In the genomic region with DNA sequence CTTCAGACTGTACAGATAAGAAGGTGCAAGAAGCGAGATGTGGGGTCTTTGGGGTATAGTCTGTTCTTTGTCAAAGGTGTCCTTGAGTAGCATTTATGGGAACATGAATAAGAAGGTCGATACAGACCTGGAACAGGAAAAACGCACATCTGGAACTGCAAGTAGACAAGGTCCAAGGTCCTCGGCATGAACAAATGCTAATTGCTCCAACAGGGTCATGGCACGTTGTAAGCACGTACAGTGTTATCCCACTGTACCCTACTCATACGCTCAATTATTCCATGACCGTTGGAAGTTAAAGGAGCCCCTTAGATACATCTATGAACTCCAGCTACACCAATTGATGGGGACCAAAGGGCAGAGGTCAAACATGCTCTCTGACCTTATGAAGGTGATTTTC, we compare ENCODE assay signal across 27 mouse cellular contexts.
DNase-seq lines count a peak whose midpoint lies in the region; ATAC-seq and TF ChIP-seq lines count a peak whose summit lies in the region.
"Had no signal": no experiment of that assay in that cellular context is flagged by ENCODE, and none has a peak within 500 bp of the region (broad histone marks: within the 10 kb centered on the region; RNA-seq: fewer than 3 reads in every experiment).

No protein-coding gene starts in this region.

- no peak for DNase-seq in liver, embryonic 13.5 days
- DNase-seq in kidney, adult 18-20 months, result no peak
- DNase-seq: adrenal gland, adult 8-10 months; adrenal gland, postnatal 14 days; B cell, adult 2 months; cerebellum, adult 11 months; cerebellum, adult 18-20 months; cerebellum, adult 8-10 months; cerebellum, adult 9-11 months; cerebellum, postnatal 14 days; cerebellum, postnatal 36 days; embryo, embryonic 11 days had no signal

- peak; percentile 77 for ATAC-seq in intestine, embryonic 15.5 days
- no peak for ATAC-seq in intestine, postnatal 0 days
- no peak for ATAC-seq in liver, embryonic 13.5 days (ENCODE audit: low read depth)
- no peak for ATAC-seq in liver, embryonic 12.5 days
- ATAC-seq in intestine, embryonic 16.5 days, result peak; percentile 56
- ATAC-seq: activated CD4-positive, CD25-positive, alpha-beta regulatory T cell, adult 4 months; CD4-positive, CD25-positive, alpha-beta regulatory T cell, adult 4 months; forebrain, embryonic 14.5 days; forebrain, embryonic 16.5 days; Patski had no signal

- no peaks in the 10 kb centered on the region for H3K9me3 ChIP-seq in intestine, embryonic 15.5 days
- no peaks in the 10 kb centered on the region for H3K9me3 ChIP-seq in intestine, postnatal 0 days (ENCODE audit: control insufficient read depth)
- H3K9me3 ChIP-seq in liver, embryonic 13.5 days (replicated peaks), result no peaks in the 10 kb centered on the region
- H3K9me3 ChIP-seq in liver, embryonic 12.5 days (replicated peaks), result no peaks in the 10 kb centered on the region
- no peaks in the 10 kb centered on the region for H3K9me3 ChIP-seq in intestine, embryonic 16.5 days (ENCODE audit: control insufficient read depth, low read length)
- H3K9me3 ChIP-seq: embryonic facial prominence, embryonic 13.5 days; embryonic facial prominence, embryonic 15.5 days; forebrain, embryonic 10.5 days; forebrain, embryonic 12.5 days; G1E had no signal

- H3K9ac ChIP-seq in intestine, embryonic 15.5 days, result no peak overlapping the region
- no peak overlapping the region for H3K9ac ChIP-seq in intestine, postnatal 0 days (ENCODE audit: low read depth, low read length)
- no peak overlapping the region for H3K9ac ChIP-seq in liver, embryonic 13.5 days
- H3K9ac ChIP-seq in liver, embryonic 12.5 days, result no peak overlapping the region
- no peak overlapping the region for H3K9ac ChIP-seq in intestine, embryonic 16.5 days (ENCODE audit: low read depth, low read length)
- H3K9ac ChIP-seq: embryonic facial prominence, embryonic 13.5 days; embryonic facial prominence, embryonic 15.5 days; forebrain, embryonic 12.5 days had no signal

- no peaks in the 10 kb centered on the region for H3K4me1 ChIP-seq in intestine, embryonic 15.5 days (replicated peaks)
- 0 out of 2 replicates have a peak, but pooled peaks cover 4% of the 10 kb centered on the region for H3K4me1 ChIP-seq in intestine, postnatal 0 days (replicated peaks; ENCODE audit: control insufficient read depth, insufficient read depth, low read length)
- peaks cover 34% of the 10 kb centered on the region for H3K4me1 ChIP-seq in liver, embryonic 13.5 days (replicated peaks)
- H3K4me1 ChIP-seq in liver, embryonic 12.5 days, result peaks cover 25% of the 10 kb centered on the region
- peaks cover 4% of the 10 kb centered on the region; the same call in 1 of the 2 replicates for H3K4me1 ChIP-seq in intestine, embryonic 16.5 days (ENCODE audit: control insufficient read depth, insufficient read depth, low read length)
- H3K4me1 ChIP-seq: embryonic facial prominence, embryonic 13.5 days; embryonic facial prominence, embryonic 15.5 days; forebrain, embryonic 12.5 days had no signal

- H3K27ac ChIP-seq in intestine, embryonic 15.5 days, result 0 out of 2 replicates have a peak overlapping the region, but pooled peaks have one; percentile 32
- no peak overlapping the region for H3K27ac ChIP-seq in intestine, postnatal 0 days (ENCODE audit: low read depth, low read length)
- peak overlapping the region; percentile 85 for H3K27ac ChIP-seq in liver, embryonic 13.5 days
- H3K27ac ChIP-seq in liver, embryonic 12.5 days, result no peak overlapping the region
- no peak overlapping the region for H3K27ac ChIP-seq in intestine, embryonic 16.5 days (ENCODE audit: low read length)
- H3K27ac ChIP-seq: embryonic facial prominence, embryonic 13.5 days; embryonic facial prominence, embryonic 15.5 days; forebrain, embryonic 10.5 days; forebrain, embryonic 12.5 days had no signal

- H3K4me2 ChIP-seq in intestine, embryonic 15.5 days (replicated peaks), result no peak overlapping the region
- no peak overlapping the region for H3K4me2 ChIP-seq in intestine, postnatal 0 days (replicated peaks; ENCODE audit: low read depth)
- peak overlapping the region; percentile 43; the same call in 1 of the 2 replicates for H3K4me2 ChIP-seq in liver, embryonic 13.5 days
- no peak overlapping the region for H3K4me2 ChIP-seq in liver, embryonic 12.5 days
- H3K4me2 ChIP-seq in intestine, embryonic 16.5 days (ENCODE audit: low read depth, low read length), result no peak overlapping the region
- H3K4me2 ChIP-seq: embryonic facial prominence, embryonic 13.5 days; embryonic facial prominence, embryonic 15.5 days; forebrain, embryonic 12.5 days had no signal

- H3K4me3 ChIP-seq in intestine, embryonic 15.5 days (replicated peaks), result no peak overlapping the region
- no peak overlapping the region for H3K4me3 ChIP-seq in intestine, postnatal 0 days (ENCODE audit: low read depth, low read length)
- H3K4me3 ChIP-seq in liver, embryonic 13.5 days (replicated peaks), result no peak overlapping the region
- H3K4me3 ChIP-seq in liver, embryonic 12.5 days, result no peak overlapping the region
- no peak overlapping the region for H3K4me3 ChIP-seq in intestine, embryonic 16.5 days (ENCODE audit: low read length)
- H3K4me3 ChIP-seq: embryonic facial prominence, embryonic 13.5 days; embryonic facial prominence, embryonic 15.5 days; forebrain, embryonic 10.5 days; forebrain, embryonic 12.5 days had no signal

- no peak for TF ChIP-seq CTCF in intestine, postnatal 0 days (IDR thresholded peaks at IDR 0.05; ENCODE audit: low read depth)

- no peaks in the 10 kb centered on the region for H3K36me3 ChIP-seq in intestine, embryonic 15.5 days
- H3K36me3 ChIP-seq in intestine, postnatal 0 days (ENCODE audit: control insufficient read depth, insufficient read depth), result no peaks in the 10 kb centered on the region
- H3K36me3 ChIP-seq in liver, embryonic 13.5 days, result peaks cover 10% of the 10 kb centered on the region; the same call in 1 of the 2 replicates
- peaks cover 7% of the 10 kb centered on the region; the same call in 1 of the 2 replicates for H3K36me3 ChIP-seq in liver, embryonic 12.5 days
- no peaks in the 10 kb centered on the region for H3K36me3 ChIP-seq in intestine, embryonic 16.5 days (ENCODE audit: control insufficient read depth, insufficient read depth, low read length)
- H3K36me3 ChIP-seq: embryonic facial prominence, embryonic 13.5 days; embryonic facial prominence, embryonic 15.5 days; forebrain, embryonic 10.5 days; forebrain, embryonic 12.5 days; G1E had no signal

- no peaks in the 10 kb centered on the region for H3K27me3 ChIP-seq in intestine, embryonic 15.5 days (replicated peaks)
- no peaks in the 10 kb centered on the region for H3K27me3 ChIP-seq in intestine, postnatal 0 days (replicated peaks; ENCODE audit: control insufficient read depth, insufficient read depth, low read length)
- no peaks in the 10 kb centered on the region for H3K27me3 ChIP-seq in liver, embryonic 13.5 days
- H3K27me3 ChIP-seq in liver, embryonic 12.5 days (replicated peaks), result no peaks in the 10 kb centered on the region; the same call in 1 of the 2 replicates
- no peaks in the 10 kb centered on the region for H3K27me3 ChIP-seq in intestine, embryonic 16.5 days (replicated peaks; ENCODE audit: control insufficient read depth, insufficient read depth, low read length)
- H3K27me3 ChIP-seq: CH12.LX; embryonic facial prominence, embryonic 13.5 days; embryonic facial prominence, embryonic 15.5 days; forebrain, embryonic 12.5 days; Patski had no signal

- 84% methylated on average over 8 of the region's 8 CpGs for WGBS in intestine, embryonic 15.5 days
- 63% methylated on average over 8 of the region's 8 CpGs for WGBS in intestine, postnatal 0 days
- WGBS in liver, embryonic 13.5 days (ENCODE audit: insufficient replicate concordance), result 83% methylated on average over 8 of the region's 8 CpGs
- WGBS in liver, embryonic 12.5 days (ENCODE audit: insufficient replicate concordance), result 83% methylated on average over 8 of the region's 8 CpGs
- WGBS in intestine, embryonic 16.5 days, result 85% methylated on average over 8 of the region's 8 CpGs

Comparison
In these comparisons a context has a peak if more than half of its experiments do, and no peak if none do; other contexts are left out.
1. ATAC-seq: peak in intestine, embryonic 15.5 days (single experiment) and intestine, embryonic 16.5 days (single experiment); none in intestine, postnatal 0 days (single experiment), liver, embryonic 13.5 days (single experiment) and liver, embryonic 12.5 days (single experiment).
2. H3K27ac ChIP-seq: peak in intestine, embryonic 15.5 days (single experiment) and liver, embryonic 13.5 days (single experiment); none in intestine, postnatal 0 days (single experiment), liver, embryonic 12.5 days (single experiment) and intestine, embryonic 16.5 days (single experiment).